Mouse (Mus musculus): Measurements from ENCODE around the gene Pdlim5. TPM values are rescaled to one million over a fixed set of nuclear protein-coding genes. Genes with fewer than 3 reads are reported as not detected.

Pdlim5 gene
- polyA plus RNA-seq, 1 experiment from 2014 or later, result 40.5 TPM

DNA sequence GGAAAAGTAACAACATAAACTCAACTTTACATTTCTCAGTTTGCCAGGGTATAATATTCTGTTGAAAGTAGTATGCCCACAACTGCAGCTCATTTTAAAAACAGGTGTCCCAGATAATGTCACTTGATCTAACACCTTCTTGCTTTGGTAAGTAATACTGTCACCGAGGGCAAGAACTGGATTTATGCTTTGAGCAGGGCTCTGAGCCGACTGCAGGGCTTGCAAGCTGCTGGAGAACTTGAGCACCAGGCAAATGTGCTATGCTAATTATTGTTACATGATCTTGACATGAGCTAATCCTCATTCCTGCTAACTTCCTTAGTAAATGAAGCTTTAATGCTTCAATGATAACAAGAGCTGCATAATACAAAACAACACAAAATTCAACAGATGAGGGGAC is 139.1 kb downstream of the Pdlim5 start:
- no peaks in the 10 kb centered on the region for H3K27me3 ChIP-seq
- no peak for ATAC-seq (ENCODE audit: insufficient number of reproducible peaks, low FRiP score, low TSS enrichment, low read depth)
- H3K4me2 ChIP-seq (replicated peaks), result no peak overlapping the region

GRCm38 (mm10) chr3:142252086-142252485 is 143.4 kb downstream of the Pdlim5 start:
- Histone ChIP-seq H3K4me3 (replicated peaks) (no peak overlapping the region), H3K27ac (replicated peaks) (no peak overlapping the region), H3K9ac (no peak overlapping the region), H3K27me3 (no peaks in the 10 kb centered on the region), H3K4me1 (no peaks in the 10 kb centered on the region), H3K4me2 (replicated peaks) (no peak overlapping the region), H3K36me3 (no peaks in the 10 kb centered on the region), H3K9me3 (replicated peaks) (no peaks in the 10 kb centered on the region)
- 70% methylated on average over 1 of the region's 1 CpGs for WGBS
- ATAC-seq (ENCODE audit: insufficient number of reproducible peaks, low FRiP score, low TSS enrichment, low read depth), result no peak

More for the DNA sequence above, 139.1 kb downstream of the Pdlim5 start:
- Histone ChIP-seq H3K4me1 (no peaks in the 10 kb centered on the region), H3K9ac (no peak overlapping the region), H3K9me3 (replicated peaks) (no peaks in the 10 kb centered on the region), H3K27ac (replicated peaks) (no peak overlapping the region), H3K36me3 (no peaks in the 10 kb centered on the region), H3K4me3 (replicated peaks) (no peak overlapping the region)
- 32% methylated on average over 2 of the region's 2 CpGs for WGBS

GRCm38 (mm10) chr3:142249458-142249857 is 146.0 kb downstream of the Pdlim5 start:
- no peaks in the 10 kb centered on the region for H3K9me3 ChIP-seq (replicated peaks)
- ATAC-seq (ENCODE audit: insufficient number of reproducible peaks, low FRiP score, low TSS enrichment, low read depth), result no peak
- no peak overlapping the region for H3K27ac ChIP-seq (replicated peaks)
- H3K27me3 ChIP-seq, result no peaks in the 10 kb centered on the region
- no peak overlapping the region for H3K4me2 ChIP-seq (replicated peaks)
- no peak overlapping the region for H3K4me3 ChIP-seq (replicated peaks)
- no peak overlapping the region for H3K9ac ChIP-seq
- no peaks in the 10 kb centered on the region for H3K4me1 ChIP-seq
- WGBS, result 79% methylated on average over 2 of the region's 2 CpGs
- H3K36me3 ChIP-seq, result no peaks in the 10 kb centered on the region

DNA sequence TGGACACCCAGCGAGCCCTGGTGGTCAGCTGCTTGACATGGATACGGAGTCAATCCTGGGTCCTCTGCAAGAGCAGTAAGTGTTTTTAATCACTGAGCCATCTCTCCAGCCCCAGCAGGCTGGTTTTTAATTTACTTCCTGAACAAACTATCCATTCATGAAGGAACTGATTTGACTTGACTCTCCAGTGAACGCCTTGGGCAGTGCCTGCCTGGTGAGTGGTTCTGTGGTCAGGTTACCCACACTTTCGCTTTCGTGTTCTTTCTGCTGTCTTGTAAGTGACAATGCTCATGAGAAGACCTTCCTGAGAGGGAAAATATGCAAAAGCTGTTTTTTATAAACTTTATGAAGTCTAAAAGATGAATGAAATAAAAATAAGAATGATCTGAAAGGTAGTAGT is 152.2 kb downstream of the Pdlim5 start:
- no peaks in the 10 kb centered on the region; the same call in 1 of the 2 replicates for H3K27me3 ChIP-seq
- ATAC-seq (ENCODE audit: insufficient number of reproducible peaks, low FRiP score, low TSS enrichment, low read depth), result no peak

DNA sequence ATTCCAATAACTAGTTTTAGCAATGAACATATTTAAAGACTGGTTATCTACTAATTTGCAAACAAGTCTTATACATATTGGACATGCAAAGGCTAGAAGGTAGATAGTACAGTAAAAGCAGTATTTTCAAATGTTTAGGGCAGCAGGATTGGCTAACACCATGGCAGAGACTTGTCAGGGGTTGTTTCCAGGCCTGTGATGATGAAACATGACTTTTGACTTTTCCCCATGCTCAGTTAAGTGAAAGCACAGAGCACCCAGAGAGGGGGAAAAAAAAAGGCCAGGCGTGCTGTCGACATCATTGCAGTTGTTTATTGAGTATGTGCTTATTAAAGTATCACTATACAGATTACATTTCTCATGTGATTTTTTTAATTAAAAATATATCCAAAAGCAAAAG is 156.2 kb downstream of the Pdlim5 start:
- 80% methylated on average over 2 of the region's 2 CpGs for WGBS
- H3K36me3 ChIP-seq, result no peaks in the 10 kb centered on the region
- H3K9ac ChIP-seq, result no peak overlapping the region
- ATAC-seq (ENCODE audit: insufficient number of reproducible peaks, low FRiP score, low TSS enrichment, low read depth), result no peak
- H3K9me3 ChIP-seq (replicated peaks), result no peaks in the 10 kb centered on the region
- H3K27me3 ChIP-seq, result no peaks in the 10 kb centered on the region; the same call in 1 of the 2 replicates
- H3K4me2 ChIP-seq (replicated peaks), result no peak overlapping the region
- no peaks in the 10 kb centered on the region for H3K4me1 ChIP-seq
- no peak overlapping the region for H3K27ac ChIP-seq (replicated peaks)
- no peak overlapping the region for H3K4me3 ChIP-seq (replicated peaks)

More for the DNA sequence above, 152.2 kb downstream of the Pdlim5 start:
- Histone ChIP-seq H3K4me3 (replicated peaks) (no peak overlapping the region), H3K27ac (replicated peaks) (no peak overlapping the region), H3K4me2 (replicated peaks) (no peak overlapping the region), H3K9ac (no peak overlapping the region), H3K9me3 (replicated peaks) (no peaks in the 10 kb centered on the region), H3K36me3 (no peaks in the 10 kb centered on the region), H3K4me1 (no peaks in the 10 kb centered on the region)
- 46% methylated on average over 5 of the region's 5 CpGs for WGBS

DNA sequence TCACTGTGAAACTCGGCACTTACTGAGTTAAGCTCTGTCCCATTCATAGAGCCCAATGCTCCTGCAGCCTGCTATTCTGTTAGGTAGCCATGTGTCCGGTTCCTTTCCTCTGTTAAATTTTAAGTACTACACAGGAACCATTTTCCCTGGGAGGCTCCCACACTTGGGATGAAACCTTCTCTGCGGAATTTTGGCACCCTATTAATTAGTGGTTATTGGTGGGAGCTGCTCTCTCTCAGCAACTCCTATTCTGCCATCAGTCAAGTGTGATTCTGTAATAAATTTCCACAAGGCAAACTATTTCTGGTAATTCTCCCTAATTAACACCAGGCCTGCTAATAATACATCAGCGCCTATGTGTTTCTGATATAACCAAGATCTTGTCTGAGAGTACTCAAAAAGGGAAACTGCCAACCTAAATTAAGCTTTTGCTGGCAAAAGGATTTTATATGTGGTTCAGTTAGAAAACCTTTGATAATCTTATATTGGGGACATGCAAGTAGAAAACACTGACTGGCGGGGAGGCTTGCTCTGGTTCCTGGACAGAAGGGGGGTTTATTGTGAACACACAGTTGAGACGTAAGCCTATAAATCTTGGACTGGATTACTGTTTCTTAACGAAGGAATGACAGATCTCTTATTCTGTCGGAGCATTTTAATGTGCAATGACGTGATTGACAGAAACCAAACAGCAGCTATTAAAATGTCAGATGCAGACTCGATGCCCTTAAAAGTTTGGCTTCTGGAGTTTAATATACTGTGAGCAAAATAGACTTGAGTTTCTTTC is 157.0 kb downstream of the Pdlim5 start:
- Histone ChIP-seq H3K27me3 (no peaks in the 10 kb centered on the region; the same call in 1 of the 2 replicates), H3K4me1 (no peaks in the 10 kb centered on the region), H3K4me3 (replicated peaks) (no peak overlapping the region), H3K36me3 (no peaks in the 10 kb centered on the region), H3K4me2 (replicated peaks) (no peak overlapping the region), H3K27ac (replicated peaks) (no peak overlapping the region), H3K9me3 (replicated peaks) (no peaks in the 10 kb centered on the region), H3K9ac (no peak overlapping the region)
- no peak for ATAC-seq (ENCODE audit: insufficient number of reproducible peaks, low FRiP score, low TSS enrichment, low read depth)
- WGBS, result 55% methylated on average over 10 of the region's 10 CpGs

DNA sequence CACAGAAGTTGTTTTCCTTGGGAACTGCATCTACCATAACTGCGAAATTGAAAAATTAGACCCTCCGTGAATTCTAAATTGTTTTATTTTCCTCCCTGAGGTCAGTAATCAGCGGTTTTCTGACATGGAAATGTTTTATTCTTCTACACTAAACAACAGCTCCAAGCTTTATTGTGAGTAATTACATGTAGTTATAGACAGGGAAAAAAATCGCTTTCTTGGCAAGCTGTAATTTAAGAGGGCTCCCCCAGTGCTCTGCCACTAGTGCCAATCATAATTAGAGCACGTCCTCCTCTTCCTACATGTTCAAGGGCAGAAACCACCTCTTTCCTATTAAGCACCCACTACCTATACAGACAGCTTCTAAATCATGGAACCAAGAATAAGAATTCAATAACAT is 157.9 kb downstream of the Pdlim5 start:
- H3K27ac ChIP-seq (replicated peaks), result no peak overlapping the region
- H3K36me3 ChIP-seq, result no peaks in the 10 kb centered on the region
- no peak for ATAC-seq (ENCODE audit: insufficient number of reproducible peaks, low FRiP score, low TSS enrichment, low read depth)
- H3K27me3 ChIP-seq, result no peaks in the 10 kb centered on the region; the same call in 1 of the 2 replicates
- no peaks in the 10 kb centered on the region for H3K9me3 ChIP-seq (replicated peaks)
- no peak overlapping the region for H3K9ac ChIP-seq
- no peak overlapping the region for H3K4me2 ChIP-seq (replicated peaks)
- WGBS, result 36% methylated on average over 5 of the region's 5 CpGs
- no peak overlapping the region for H3K4me3 ChIP-seq (replicated peaks)
- H3K4me1 ChIP-seq, result no peaks in the 10 kb centered on the region

DNA sequence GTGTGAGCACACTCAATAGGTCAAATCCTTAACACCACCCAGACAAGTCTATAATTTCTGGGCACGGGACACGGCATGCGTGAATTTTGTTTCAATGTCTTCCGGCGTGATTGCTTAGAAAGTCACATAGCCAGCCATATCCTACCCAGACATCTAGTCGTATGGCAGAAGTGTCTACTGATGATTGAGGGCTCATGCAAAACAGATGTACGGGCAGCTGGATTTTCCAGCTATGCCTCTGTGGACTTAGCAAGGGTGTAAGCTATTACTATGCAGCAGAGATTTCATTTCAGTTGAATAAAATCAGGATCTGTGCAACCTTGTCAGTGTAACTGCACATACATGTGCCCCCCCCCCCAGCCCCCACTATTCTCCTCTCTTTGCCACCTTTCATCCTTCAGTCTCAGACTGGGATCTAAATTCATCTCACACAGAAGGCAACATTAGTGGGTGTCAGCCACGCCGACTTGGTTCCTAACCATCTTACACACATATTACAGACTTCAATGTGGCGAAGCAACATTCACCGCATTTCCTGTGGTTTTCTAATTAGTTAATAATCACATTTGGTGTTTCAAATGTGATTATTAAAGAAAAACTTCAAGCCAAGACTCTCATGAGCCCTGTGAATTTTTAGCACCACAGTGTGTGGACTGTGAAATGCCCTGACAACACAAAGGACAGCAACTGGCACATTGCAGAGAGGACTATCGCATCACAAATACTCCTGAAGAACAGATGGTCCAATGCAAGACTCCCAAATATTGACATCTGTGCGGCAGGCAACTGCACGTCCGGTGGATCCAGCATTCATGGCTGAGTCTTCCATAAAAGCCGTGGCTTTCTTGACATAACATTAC is 161.7 kb downstream of the Pdlim5 start:
- Histone ChIP-seq H3K4me2 (replicated peaks) (no peak overlapping the region), H3K27ac (replicated peaks) (no peak overlapping the region), H3K9me3 (replicated peaks) (no peaks in the 10 kb centered on the region), H3K9ac (no peak overlapping the region), H3K36me3 (no peaks in the 10 kb centered on the region), H3K4me1 (no peaks in the 10 kb centered on the region), H3K4me3 (replicated peaks) (no peak overlapping the region), H3K27me3 (no peaks in the 10 kb centered on the region; the same call in 1 of the 2 replicates)
- WGBS, result 51% methylated on average over 16 of the region's 16 CpGs
- no peak; the same call in 1 of the 2 replicates for ATAC-seq (ENCODE audit: insufficient number of reproducible peaks, low FRiP score, low TSS enrichment, low read depth)

DNA sequence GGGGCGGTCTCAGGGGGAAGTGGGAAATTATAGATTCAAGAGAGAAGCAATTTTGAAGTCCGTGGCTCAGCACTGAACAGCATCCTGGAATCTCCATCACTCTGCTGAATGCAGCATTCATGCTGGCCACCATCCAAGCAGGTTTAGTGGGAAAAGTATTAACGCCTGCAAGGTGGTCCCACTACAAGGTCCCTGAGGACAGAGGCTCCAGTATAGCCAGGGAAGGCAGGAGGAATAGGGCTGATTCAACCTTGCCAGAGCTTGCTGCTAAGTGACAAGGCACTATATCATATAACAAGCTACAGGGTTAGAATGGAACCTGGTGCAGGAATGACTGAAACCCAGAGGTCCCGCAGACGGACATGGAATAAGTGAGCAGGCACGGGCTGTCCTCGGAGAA is 166.8 kb downstream of the Pdlim5 start:
- no peak overlapping the region for H3K9ac ChIP-seq
- H3K4me2 ChIP-seq (replicated peaks), result no peak overlapping the region
- no peak overlapping the region for H3K27ac ChIP-seq (replicated peaks)
- no peaks in the 10 kb centered on the region for H3K9me3 ChIP-seq (replicated peaks)
- ATAC-seq (ENCODE audit: insufficient number of reproducible peaks, low FRiP score, low TSS enrichment, low read depth), result no peak; the same call in 1 of the 2 replicates
- no peaks in the 10 kb centered on the region for H3K36me3 ChIP-seq
- no peaks in the 10 kb centered on the region for H3K27me3 ChIP-seq
- WGBS, result 73% methylated on average over 7 of the region's 7 CpGs
- no peak overlapping the region for H3K4me3 ChIP-seq (replicated peaks)
- H3K4me1 ChIP-seq, result no peaks in the 10 kb centered on the region

DNA sequence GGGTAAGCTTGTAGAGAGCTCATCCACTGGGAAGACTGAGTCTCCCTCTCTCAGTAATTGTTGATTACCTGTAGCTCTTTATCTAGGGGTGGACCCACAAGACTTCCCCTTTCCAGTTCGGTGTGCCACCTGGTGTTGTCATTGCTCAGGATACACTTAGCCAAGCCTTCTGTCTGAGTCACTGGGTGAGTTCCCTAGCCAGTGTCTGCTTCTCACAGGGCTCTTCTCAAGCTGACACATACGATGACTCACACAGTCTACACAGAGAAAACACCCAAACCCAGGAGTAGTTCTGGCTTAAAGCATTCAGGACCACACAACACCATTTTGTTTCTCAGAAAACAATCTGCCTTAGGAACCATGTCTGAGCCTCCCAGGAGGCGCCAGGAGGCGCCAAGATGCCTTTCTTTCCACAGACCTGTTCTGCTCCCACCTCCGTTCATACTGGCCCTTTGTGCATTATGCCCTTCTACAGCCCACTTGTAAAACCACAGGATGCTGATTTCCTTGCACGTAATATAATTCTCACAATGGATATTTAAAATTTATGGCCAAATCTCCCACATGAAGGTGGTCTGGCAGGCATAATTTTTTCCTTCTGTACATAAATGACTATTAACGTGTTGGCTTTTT is 172.9 kb downstream of the Pdlim5 start:
- no peak overlapping the region for H3K4me2 ChIP-seq (replicated peaks)
- 82% methylated on average over 7 of the region's 7 CpGs for whole genome bisulfite sequencing
- no peaks in the 10 kb centered on the region for H3K4me1 ChIP-seq
- no peaks in the 10 kb centered on the region for H3K9me3 ChIP-seq (replicated peaks)
- ATAC-seq (ENCODE audit: insufficient number of reproducible peaks, low FRiP score, low TSS enrichment, low read depth), result no peak
- H3K27ac ChIP-seq (replicated peaks), result no peak overlapping the region
- H3K4me3 ChIP-seq (replicated peaks), result no peak overlapping the region
- H3K9ac ChIP-seq, result no peak overlapping the region
- no peaks in the 10 kb centered on the region for H3K27me3 ChIP-seq
- no peaks in the 10 kb centered on the region for H3K36me3 ChIP-seq

GRCm38 (mm10) chr3:142219910-142220309 is 175.6 kb downstream of the Pdlim5 start:
- Histone ChIP-seq H3K4me2 (replicated peaks) (no peak overlapping the region), H3K9ac (no peak overlapping the region), H3K27me3 (no peaks in the 10 kb centered on the region), H3K4me1 (no peaks in the 10 kb centered on the region), H3K4me3 (replicated peaks) (no peak overlapping the region), H3K9me3 (replicated peaks) (no peaks in the 10 kb centered on the region), H3K36me3 (no peaks in the 10 kb centered on the region), H3K27ac (replicated peaks) (no peak overlapping the region)
- 87% methylated on average over 9 of the region's 9 CpGs for WGBS
- no peak for ATAC-seq (ENCODE audit: insufficient number of reproducible peaks, low FRiP score, low TSS enrichment, low read depth)

All from embryonic facial prominence, embryonic 15.5 days (tissue).